Mouse (Mus musculus): Measurements from ENCODE around the gene Tmem234.

GRCm38 (mm10) chr4:129608426-129609025 is 8.1 kb downstream of the Tmem234 start:
- TF ChIP-seq GATA1 (IDR thresholded peaks at IDR 0.05; ENCODE audit: low read length): no peak
- TF ChIP-seq TAL1 (IDR thresholded peaks at IDR 0.05; ENCODE audit: low read length): no peak
